Mouse (Mus musculus): ENCODE data around the gene Ppdpf. TPM values are rescaled to one million over a fixed set of nuclear protein-coding genes. Genes with fewer than 3 reads are reported as not detected.
"Not testable (repeated sequence)": the region's sequence is repeated elsewhere in the genome, so short reads cannot be mapped to it uniquely, and the experiment has no call there.

Gene Ppdpf
- polyA plus RNA-seq, 1 experiment from 2014 or later = 282 TPM

DNA sequence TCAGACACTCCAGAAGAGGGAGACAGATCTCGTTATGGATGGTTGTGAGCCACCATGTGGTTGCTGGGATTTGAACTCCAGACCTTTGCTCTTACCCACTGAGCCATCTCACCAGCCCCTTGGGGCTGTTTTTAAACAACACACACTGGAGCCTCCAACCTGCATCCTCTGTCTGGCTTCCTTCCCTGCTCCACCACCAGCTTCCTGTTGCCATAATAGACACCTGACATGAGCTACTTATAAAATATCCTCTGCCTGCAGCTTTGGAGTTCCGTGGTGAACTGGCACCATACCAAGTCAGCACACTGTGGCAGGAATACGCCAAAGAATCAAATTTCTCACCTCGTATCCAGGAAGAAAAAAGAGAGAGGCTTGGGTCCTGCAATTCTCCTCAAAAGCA is 26.2 kb upstream of the Ppdpf start:
- H3K4me1 ChIP-seq = 0 out of 2 replicates have a peak, but pooled peaks cover 5% of the 10 kb centered on the region
- no peak for ATAC-seq (ENCODE audit: insufficient number of reproducible peaks, low FRiP score, low TSS enrichment, low read depth)
- no peaks in the 10 kb centered on the region for H3K9me3 ChIP-seq (replicated peaks)
- H3K36me3 ChIP-seq = no peaks in the 10 kb centered on the region
- no peak overlapping the region for H3K27ac ChIP-seq (replicated peaks)
- no peak overlapping the region for H3K4me3 ChIP-seq (replicated peaks)
- no peak overlapping the region for H3K9ac ChIP-seq
- 51% methylated on average over 4 of the region's 4 CpGs for WGBS
- H3K4me2 ChIP-seq (replicated peaks) = no peak overlapping the region
- peaks cover 27% of the 10 kb centered on the region for H3K27me3 ChIP-seq

DNA sequence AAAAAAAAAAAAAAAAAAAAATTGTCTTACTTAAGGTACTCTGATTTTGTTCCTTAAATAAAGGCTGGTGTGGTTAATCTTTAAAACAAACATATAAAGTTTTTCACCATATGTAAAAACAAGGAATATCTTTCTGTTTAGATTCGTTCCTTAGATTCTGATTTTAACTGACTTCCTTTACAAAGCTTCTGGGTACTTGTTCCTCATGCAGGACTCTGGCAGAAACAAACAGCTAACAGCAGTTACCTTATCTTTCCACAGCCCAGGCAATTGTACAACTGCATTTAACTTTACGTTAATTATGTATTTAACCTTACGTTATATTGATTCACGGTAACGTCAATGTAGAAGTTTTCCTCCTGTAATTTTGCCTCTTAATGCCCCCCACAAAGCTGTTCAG is 20.6 kb upstream of the Ppdpf start:
- ATAC-seq (ENCODE audit: insufficient number of reproducible peaks, low FRiP score, low TSS enrichment, low read depth) = no peak
- H3K4me1 ChIP-seq = no peaks in the 10 kb centered on the region
- no peak overlapping the region for H3K9ac ChIP-seq
- no peaks in the 10 kb centered on the region for H3K27me3 ChIP-seq
- H3K9me3 ChIP-seq (replicated peaks) = no peaks in the 10 kb centered on the region
- no peak overlapping the region for H3K27ac ChIP-seq (replicated peaks)
- no peak overlapping the region for H3K4me2 ChIP-seq (replicated peaks)
- 70% methylated on average over 5 of the region's 5 CpGs for WGBS
- no peaks in the 10 kb centered on the region for H3K36me3 ChIP-seq
- no peak overlapping the region for H3K4me3 ChIP-seq (replicated peaks)

DNA sequence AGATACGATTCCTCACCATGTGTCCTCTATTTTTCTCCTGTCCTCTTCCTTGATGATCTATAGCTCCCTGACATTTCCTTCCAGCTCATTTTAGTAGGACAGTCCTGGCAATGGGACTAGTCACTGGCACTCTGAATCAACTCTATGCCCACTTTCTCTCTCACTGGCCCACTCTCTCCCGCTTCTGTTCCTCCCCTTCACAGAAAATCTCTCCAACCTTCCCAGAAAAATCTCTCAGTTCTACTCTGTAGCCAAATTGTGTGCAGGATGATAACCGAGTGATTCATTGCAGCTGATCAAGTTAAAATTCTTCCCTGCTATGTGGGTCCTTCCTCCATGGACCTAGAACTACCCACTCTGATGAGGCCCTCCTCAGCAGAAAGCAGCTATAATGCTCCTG is 12.4 kb upstream of the Ppdpf start:
- H3K4me2 ChIP-seq (replicated peaks) = no peak overlapping the region
- no peaks in the 10 kb centered on the region for H3K9me3 ChIP-seq (replicated peaks)
- H3K4me1 ChIP-seq = no peaks in the 10 kb centered on the region
- H3K4me3 ChIP-seq (replicated peaks) = no peak overlapping the region
- 81% methylated on average over 3 of the region's 3 CpGs for WGBS
- no peak overlapping the region for H3K9ac ChIP-seq
- no peak for ATAC-seq (ENCODE audit: insufficient number of reproducible peaks, low FRiP score, low TSS enrichment, low read depth)
- H3K36me3 ChIP-seq = no peaks in the 10 kb centered on the region
- H3K27ac ChIP-seq (replicated peaks) = no peak overlapping the region
- no peaks in the 10 kb centered on the region for H3K27me3 ChIP-seq

DNA sequence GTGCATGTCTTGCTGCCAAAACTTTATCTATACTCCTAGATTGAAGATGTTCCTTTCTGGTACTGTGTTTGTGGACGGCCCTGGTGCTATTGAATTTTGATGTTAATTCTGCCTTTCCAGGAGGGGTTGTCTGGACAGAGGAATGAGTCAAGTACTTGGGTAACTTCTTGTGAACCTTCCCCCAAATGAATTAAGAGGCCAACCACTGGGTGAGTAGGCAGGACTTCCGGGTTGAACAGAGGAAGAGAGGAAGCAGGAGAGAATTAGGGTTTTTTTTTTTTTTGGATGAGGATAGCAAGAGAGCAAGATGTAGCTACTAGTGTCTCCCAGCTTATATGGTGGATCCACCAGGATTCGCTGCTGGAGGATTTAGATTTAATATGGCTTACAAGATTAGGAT is 9.0 kb upstream of the Ppdpf start:
- H3K4me2 ChIP-seq (replicated peaks) = no peak overlapping the region
- WGBS = 76% methylated on average over 3 of the region's 3 CpGs
- no peaks in the 10 kb centered on the region for H3K4me1 ChIP-seq
- H3K4me3 ChIP-seq (replicated peaks) = no peak overlapping the region
- H3K27ac ChIP-seq (replicated peaks) = no peak overlapping the region
- H3K9me3 ChIP-seq (replicated peaks) = no peaks in the 10 kb centered on the region
- H3K36me3 ChIP-seq = no peaks in the 10 kb centered on the region
- no peaks in the 10 kb centered on the region for H3K27me3 ChIP-seq
- H3K9ac ChIP-seq = no peak overlapping the region
- no peak for ATAC-seq (ENCODE audit: insufficient number of reproducible peaks, low FRiP score, low TSS enrichment, low read depth)

DNA sequence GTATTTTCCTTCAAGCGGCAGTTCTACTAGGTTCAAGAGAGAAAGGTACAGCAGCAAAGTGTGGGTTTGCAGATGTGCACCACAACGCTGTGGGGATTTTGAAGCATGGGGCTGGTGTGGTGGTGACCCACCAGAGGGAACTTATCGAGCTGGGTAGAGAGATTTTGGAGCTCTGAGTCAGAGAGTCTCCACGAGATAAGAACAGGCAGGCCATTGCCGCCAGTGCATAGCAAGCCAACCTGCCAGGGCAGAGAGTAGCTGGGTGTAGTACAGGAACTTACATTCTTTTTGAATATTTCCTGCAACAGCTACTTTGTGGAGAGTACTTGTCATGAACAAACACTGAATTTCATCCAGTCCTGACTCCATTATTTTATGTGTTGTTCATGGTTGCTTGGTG is 8.6 kb upstream of the Ppdpf start:
- Histone ChIP-seq H3K4me3 (replicated peaks) (no peak overlapping the region), H3K9ac (no peak overlapping the region), H3K27ac (replicated peaks) (no peak overlapping the region), H3K36me3 (no peaks in the 10 kb centered on the region), H3K4me2 (replicated peaks) (no peak overlapping the region), H3K27me3 (no peaks in the 10 kb centered on the region), H3K9me3 (replicated peaks) (no peaks in the 10 kb centered on the region), H3K4me1 (no peaks in the 10 kb centered on the region)
- 76% methylated on average over 5 of the region's 5 CpGs for WGBS
- ATAC-seq (ENCODE audit: insufficient number of reproducible peaks, low FRiP score, low TSS enrichment, low read depth) = no peak

DNA sequence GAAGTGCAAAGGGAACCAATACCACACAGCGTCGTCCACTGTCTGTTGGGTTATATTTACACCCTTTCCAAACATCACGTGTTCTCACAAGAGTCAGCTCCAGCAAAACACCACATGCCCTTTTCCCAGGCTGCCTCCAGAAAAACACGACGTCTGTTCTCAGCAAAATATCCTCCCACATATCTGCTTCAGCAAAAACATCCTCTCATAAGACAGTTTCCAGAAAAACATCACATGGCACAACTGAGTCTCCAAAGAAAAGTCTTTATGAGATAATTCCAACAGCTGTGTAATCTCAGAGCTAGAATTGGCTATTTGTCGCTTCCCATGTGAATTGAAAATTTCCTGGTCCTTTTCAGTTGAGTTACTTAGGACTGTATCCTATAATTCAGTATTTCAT is 6.1 kb upstream of the Ppdpf start:
- H3K4me2 ChIP-seq (replicated peaks) = no peak overlapping the region
- H3K4me3 ChIP-seq (replicated peaks) = no peak overlapping the region
- no peaks in the 10 kb centered on the region for H3K27me3 ChIP-seq
- 81% methylated on average over 6 of the region's 6 CpGs for WGBS
- no peaks in the 10 kb centered on the region for H3K4me1 ChIP-seq
- no peaks in the 10 kb centered on the region for H3K9me3 ChIP-seq (replicated peaks)
- H3K9ac ChIP-seq = no peak overlapping the region
- H3K36me3 ChIP-seq = no peaks in the 10 kb centered on the region
- no peak overlapping the region for H3K27ac ChIP-seq (replicated peaks)
- no peak for ATAC-seq (ENCODE audit: insufficient number of reproducible peaks, low FRiP score, low TSS enrichment, low read depth)

DNA sequence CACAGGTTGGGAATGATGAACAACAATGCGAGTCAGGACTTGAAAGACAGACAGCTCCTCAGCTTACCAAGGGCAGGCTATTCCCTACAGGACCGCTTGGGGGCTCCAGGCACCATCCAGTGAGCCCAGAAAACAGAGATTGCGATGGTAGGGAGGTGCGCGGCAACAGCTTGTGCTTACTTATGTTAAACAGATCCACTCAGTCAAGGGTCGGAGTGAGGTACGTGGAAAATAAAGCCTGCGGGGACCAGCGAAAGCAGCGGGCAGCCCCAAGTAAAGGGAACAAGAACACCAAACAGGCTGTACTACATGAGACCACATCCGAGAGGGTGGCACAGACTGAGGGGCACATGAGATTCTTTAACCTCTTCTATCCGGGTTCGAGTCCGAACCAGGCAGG is 412 bp upstream of the Ppdpf start:
- under 1% methylated on average over 14 of the region's 14 CpGs for WGBS
- ATAC-seq (ENCODE audit: insufficient number of reproducible peaks, low FRiP score, low TSS enrichment, low read depth) = peak; percentile 82

DNA sequence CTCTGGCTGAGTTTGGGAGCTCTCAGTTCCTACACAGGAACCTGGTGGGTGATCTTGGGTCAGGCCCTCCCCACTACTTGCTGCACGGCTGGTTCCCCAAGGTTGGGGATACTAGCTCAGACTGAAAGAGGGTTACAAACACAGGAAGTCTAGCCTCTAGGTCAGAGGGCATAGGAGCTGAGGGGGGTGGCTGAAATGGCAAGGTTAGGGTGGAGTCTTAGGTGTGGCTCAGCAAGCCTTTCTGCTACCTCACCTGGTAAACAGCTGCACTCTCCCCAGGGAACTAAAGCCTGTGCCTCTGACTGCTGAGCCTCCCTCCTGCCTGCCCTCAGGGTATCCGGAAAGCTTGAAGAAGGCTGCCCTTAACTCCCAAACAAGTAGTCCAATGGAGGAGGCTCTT is 1.6 kb downstream of the Ppdpf start:
- Histone ChIP-seq H3K4me2 (replicated peaks) (peak overlapping the region; percentile 83), H3K27ac (replicated peaks) (peak overlapping the region; percentile 39; the same call in 1 of the 2 replicates), H3K9ac (no peak overlapping the region), H3K4me1 (peaks cover 12% of the 10 kb centered on the region), H3K9me3 (replicated peaks) (no peaks in the 10 kb centered on the region), H3K4me3 (replicated peaks) (no peak overlapping the region), H3K36me3 (no peaks in the 10 kb centered on the region), H3K27me3 (no peaks in the 10 kb centered on the region)
- WGBS = 27% methylated on average over 2 of the region's 2 CpGs
- no peak for ATAC-seq (ENCODE audit: insufficient number of reproducible peaks, low FRiP score, low TSS enrichment, low read depth)

More for the DNA sequence above, 412 bp upstream of the Ppdpf start:
- Histone ChIP-seq H3K9ac (peak overlapping the region; percentile 88; the same call in 1 of the 2 replicates), H3K4me1 (peaks cover 12% of the 10 kb centered on the region), H3K4me3 (replicated peaks) (peak overlapping the region; percentile 79), H3K36me3 (no peaks in the 10 kb centered on the region), H3K4me2 (replicated peaks) (peak overlapping the region; percentile 83), H3K9me3 (replicated peaks) (no peaks in the 10 kb centered on the region), H3K27ac (replicated peaks) (peak overlapping the region; percentile 94), H3K27me3 (no peaks in the 10 kb centered on the region)

DNA sequence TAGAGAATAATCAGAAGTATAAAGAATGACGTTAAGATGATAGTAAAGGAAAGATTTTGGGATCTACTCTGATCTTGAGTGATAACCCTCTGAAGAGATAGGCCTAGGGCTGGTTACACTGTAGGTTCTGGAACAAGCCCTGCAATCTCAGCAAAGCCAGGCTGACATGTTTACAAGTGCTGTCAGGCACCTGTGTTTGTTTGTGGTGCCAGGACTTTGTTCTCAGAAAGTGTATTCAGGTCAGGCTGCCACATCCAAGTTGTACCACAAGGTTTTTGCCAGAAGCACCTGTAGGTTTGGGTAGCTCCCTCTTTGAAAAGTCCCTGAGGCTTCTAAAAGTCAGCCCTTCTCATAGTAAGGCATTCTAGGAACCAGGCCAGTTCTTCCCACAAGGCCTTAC is 2.3 kb downstream of the Ppdpf start:
- Histone ChIP-seq H3K27ac (replicated peaks) (peak overlapping the region; percentile 39; the same call in 1 of the 2 replicates), H3K4me3 (replicated peaks) (no peak overlapping the region), H3K27me3 (no peaks in the 10 kb centered on the region), H3K9ac (no peak overlapping the region), H3K4me2 (replicated peaks) (no peak overlapping the region), H3K9me3 (replicated peaks) (no peaks in the 10 kb centered on the region), H3K4me1 (peaks cover 12% of the 10 kb centered on the region), H3K36me3 (no peaks in the 10 kb centered on the region)
- 78% methylated on average over 1 of the region's 1 CpGs for WGBS
- ATAC-seq (ENCODE audit: insufficient number of reproducible peaks, low FRiP score, low TSS enrichment, low read depth) = no peak

DNA sequence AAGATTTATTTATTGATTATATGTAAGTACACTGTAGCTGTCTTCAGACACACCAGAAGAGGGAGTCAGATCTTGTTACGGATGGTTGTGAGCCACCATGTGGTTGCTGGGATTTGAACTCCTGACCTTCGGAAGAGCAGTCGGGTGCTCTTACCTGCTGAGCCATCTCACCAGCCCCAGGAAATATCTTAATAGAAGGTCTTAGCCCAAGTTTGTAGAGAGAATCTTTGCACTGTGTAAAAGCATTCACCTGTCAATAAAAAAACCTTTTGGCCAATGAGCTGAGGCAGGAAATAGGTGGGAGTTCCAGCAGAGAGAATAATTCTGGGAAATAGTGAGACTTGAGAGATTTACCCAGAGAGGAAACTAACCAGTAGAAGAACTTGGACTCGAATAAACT is 4.3 kb downstream of the Ppdpf start:
- not testable (repeated sequence) for H3K9ac ChIP-seq; H3K27me3 ChIP-seq; H3K27ac ChIP-seq (replicated peaks); H3K9me3 ChIP-seq (replicated peaks); H3K4me1 ChIP-seq; ATAC-seq (ENCODE audit: insufficient number of reproducible peaks, low FRiP score, low TSS enrichment, low read depth); H3K4me2 ChIP-seq (replicated peaks); H3K36me3 ChIP-seq; H3K4me3 ChIP-seq (replicated peaks)
- 60% methylated on average over 4 of the region's 4 CpGs for WGBS

DNA sequence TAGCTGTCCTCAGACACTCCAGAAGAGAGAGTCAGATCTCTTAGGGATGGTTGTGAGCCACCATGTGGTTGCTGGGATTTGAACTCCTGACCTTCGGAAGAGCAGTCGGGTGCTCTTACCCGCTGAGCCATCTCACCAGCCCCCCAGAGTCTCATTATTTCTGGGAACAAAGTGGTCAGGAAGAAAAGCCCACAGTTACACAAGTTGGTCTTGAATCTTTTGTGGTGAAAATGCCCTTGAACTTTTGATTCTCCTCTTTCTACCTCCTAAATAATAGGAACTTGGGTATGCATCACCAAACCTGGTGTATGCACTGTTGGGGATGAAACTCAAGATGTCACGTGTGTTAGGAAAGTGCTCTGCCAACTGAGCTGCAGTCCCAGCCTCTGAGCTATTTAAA is 4.9 kb downstream of the Ppdpf start:
- Histone ChIP-seq H3K27me3 (no peaks in the 10 kb centered on the region), H3K36me3 (no peaks in the 10 kb centered on the region), H3K27ac (replicated peaks) (no peak overlapping the region), H3K4me3 (replicated peaks) (no peak overlapping the region), H3K4me2 (replicated peaks) (no peak overlapping the region), H3K9me3 (replicated peaks) (no peaks in the 10 kb centered on the region), H3K9ac (no peak overlapping the region), H3K4me1 (peaks cover 9% of the 10 kb centered on the region)
- WGBS = 56% methylated on average over 4 of the region's 4 CpGs
- ATAC-seq (ENCODE audit: insufficient number of reproducible peaks, low FRiP score, low TSS enrichment, low read depth) = no peak

DNA sequence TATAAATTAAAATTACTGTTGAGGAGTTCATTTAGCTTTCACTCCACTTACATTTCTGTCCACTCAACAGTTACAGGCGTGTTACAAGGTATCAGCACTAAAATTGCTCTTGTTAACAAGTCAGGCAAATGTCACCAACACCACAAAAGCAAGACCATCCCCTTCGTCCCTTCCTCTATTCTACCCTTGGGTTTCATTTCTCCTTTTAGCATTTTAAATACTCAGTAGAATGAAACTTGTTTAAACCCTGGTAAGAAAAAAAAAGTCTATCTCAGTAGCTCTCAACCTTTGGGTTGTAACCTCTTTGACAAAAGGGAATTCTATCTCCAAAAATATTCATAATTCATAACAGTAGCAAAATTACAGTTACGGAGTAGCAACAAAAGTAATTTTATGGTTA is 6.0 kb downstream of the Ppdpf start:
- Histone ChIP-seq H3K27ac (replicated peaks) (no peak overlapping the region), H3K4me2 (replicated peaks) (no peak overlapping the region), H3K9ac (no peak overlapping the region), H3K4me3 (replicated peaks) (no peak overlapping the region), H3K9me3 (replicated peaks) (no peaks in the 10 kb centered on the region), H3K27me3 (no peaks in the 10 kb centered on the region), H3K4me1 (peaks cover 9% of the 10 kb centered on the region), H3K36me3 (no peaks in the 10 kb centered on the region)
- ATAC-seq (ENCODE audit: insufficient number of reproducible peaks, low FRiP score, low TSS enrichment, low read depth) = no peak
- 72% methylated on average over 3 of the region's 3 CpGs for WGBS

Data from embryonic facial prominence, embryonic 15.5 days (tissue).